Mouse (Mus musculus) CH12.LX (cell line): Measurements from ENCODE around the gene Prss57. TPM values are rescaled to one million over a fixed set of nuclear protein-coding genes. Genes with fewer than 3 reads are reported as not detected.
"Not testable (repeated sequence)": the region's sequence is repeated elsewhere in the genome, so short reads cannot be mapped to it uniquely, and the experiment has no call there.

Source experiments
- DNase-seq: peaks from one replicate; pipeline ENCODE4 v3.0.0-alpha.2; 2013; ENCODE audit errors: extremely low read depth
- H3K27ac ChIP-seq: 2 replicates; pipeline ENCODE4 v1.5.1; 2012; ENCODE audit warnings: low read depth, mild to moderate bottlenecking, control low read depth, moderate library complexity; ENCODE audit not compliant: insufficient read depth
- H3K27me3 ChIP-seq: replicated peaks from 2 replicates; pipeline ENCODE3; 2012; ENCODE audit warnings: inconsistent platforms
- H3K36me3 ChIP-seq, 2 experiments: replicated peaks in 1 of 2; 2 replicates each; pipeline versions ENCODE3 to v1.6.1; 2012; ENCODE audit warnings: inconsistent platforms in 1 of 2, low read length in 1 of 2, mild to moderate bottlenecking in 1 of 2, mixed read lengths in 1 of 2, moderate library complexity in 1 of 2; ENCODE audit not compliant: control insufficient read depth in 1 of 2, insufficient read depth in 1 of 2
- H3K4me1 ChIP-seq, 2 experiments: 2 replicates each; pipeline ENCODE4 v1.6.1; 2012; ENCODE audit warnings: inconsistent platforms in 1 of 2, moderate library complexity in 1 of 2; ENCODE audit not compliant: insufficient read depth in 2 of 2, control insufficient read depth in 1 of 2
- H3K4me2 ChIP-seq: 2 replicates; pipeline ENCODE4 v1.6.1; 2012; ENCODE audit warnings: low read depth, mild to moderate bottlenecking, control low read depth; ENCODE audit not compliant: poor library complexity, insufficient read depth, severe bottlenecking
- H3K4me3 ChIP-seq, 3 experiments: fragments of 150-350 bp in 1 of 3; sonication (generic) in 1 of 3; replicated peaks in 1 of 3; 2 replicates each; pipeline versions ENCODE3 to v1.5.1; 2011 to 2012; ENCODE audit warnings: low read depth in 2 of 3, low read length in 2 of 3, mild to moderate bottlenecking in 2 of 3, moderate library complexity in 2 of 3, control low read depth in 1 of 3, improper control_type of control experiment in 1 of 3, inconsistent platforms in 1 of 3, mixed read lengths in 1 of 3; ENCODE audit not compliant: poor library complexity in 1 of 3
- H3K79me2 ChIP-seq: replicated peaks from 2 replicates; pipeline ENCODE4 v1.6.1; 2012; ENCODE audit warnings: mild to moderate bottlenecking, moderate library complexity; ENCODE audit not compliant: control insufficient read depth, poor library complexity, insufficient read depth, severe bottlenecking; ENCODE audit errors: extremely low read depth
- H3K9ac ChIP-seq: 2 replicates; pipeline ENCODE4 v1.6.1; 2012; ENCODE audit warnings: low read depth, mild to moderate bottlenecking, control low read depth, moderate library complexity; ENCODE audit not compliant: insufficient read depth
- H3K9me3 ChIP-seq: replicated peaks from 2 replicates; pipeline ENCODE3; 2012; ENCODE audit warnings: low read length, inconsistent platforms, mixed read lengths
- CHD2 ChIP-seq: IDR thresholded peaks from 2 replicates; pipeline ENCODE4 v1.6.1; 2011; ENCODE audit warnings: low read length, improper control_type of control experiment
- ELF1 ChIP-seq: IDR thresholded peaks from 2 replicates; pipeline ENCODE4 v1.6.1; 2014; ENCODE audit warnings: low read depth, mild to moderate bottlenecking, inconsistent platforms, low read length, improper control_type of control experiment
- KAT2A ChIP-seq: IDR thresholded peaks from 2 replicates; pipeline ENCODE4 v1.6.1; 2012; ENCODE audit warnings: low read length, improper control_type of control experiment, inconsistent platforms; ENCODE audit not compliant: insufficient replicate concordance
- NELFE ChIP-seq: IDR thresholded peaks from 2 replicates; pipeline ENCODE4 v1.6.1; 2011; ENCODE audit warnings: low read depth, low read length, improper control_type of control experiment
- POLR2AphosphoS2 ChIP-seq: IDR thresholded peaks from 2 replicates; pipeline ENCODE4 v1.6.1; 2011; ENCODE audit warnings: low read depth, low read length, improper control_type of control experiment
- SIN3A ChIP-seq: IDR thresholded peaks from 2 replicates; pipeline ENCODE4 v1.6.1; 2012; ENCODE audit warnings: low read length, improper control_type of control experiment, inconsistent platforms
- UBTF ChIP-seq: IDR thresholded peaks from 2 replicates; pipeline ENCODE4 v1.6.1; 2012; ENCODE audit warnings: low read depth, mild to moderate bottlenecking, inconsistent platforms, low read length, improper control_type of control experiment, moderate library complexity
- USF2 ChIP-seq: conservative IDR thresholded peaks from 2 replicates; pipeline ENCODE4 v1.6.1; 2011; ENCODE audit warnings: low read depth, low read length, improper control_type of control experiment
- ZNF384 ChIP-seq: IDR thresholded peaks from 2 replicates; pipeline ENCODE4 v1.6.1; 2012; ENCODE audit warnings: low read depth, low read length, improper control_type of control experiment, inconsistent platforms
- dilution Hi-C: fragments of 300-500 bp; cut with MboI; formaldehyde crosslinking; loops from 2 replicates; pipeline ENCODE4 v1.14.3; 2020; ENCODE audit warnings: low sequenced_read_pairs; ENCODE audit not compliant: extremely low pct_unique_long_range_greater_than_20kb, extremely low pct_ligation_motif_present
- in situ Hi-C: fragments of 300-500 bp; cut with MboI; formaldehyde crosslinking; loops from 3 replicates; pipeline ENCODE4 v1.14.3; 2019; ENCODE audit warnings: low sequenced_read_pairs, low pct_ligation_motif_present, low pct_unique_long_range_greater_than_20kb, mixed read lengths
- polyA plus RNA-seq: library from polyadenylated mRNA; unstranded; fragments of >175 nt; gene quantifications from 2 replicates; pipeline ENCODE4 v1.2.1, GENCODE M21; 2012; ENCODE audit warnings: low read depth; ENCODE audit not compliant: insufficient read length
- total RNA-seq, 2 experiments: library from RNA; depleted of rRNA; stranded (reverse); fragments of 300-350 nt in 1 of 2; fragments of >200 nt in 1 of 2; gene quantifications; 2 replicates each; pipeline ENCODE4 v1.2.3; 2012 to 2014

Prss57 gene
- total and polyA plus RNA-seq, 3 experiments, result 0.08 TPM; not detected in 2

DNA sequence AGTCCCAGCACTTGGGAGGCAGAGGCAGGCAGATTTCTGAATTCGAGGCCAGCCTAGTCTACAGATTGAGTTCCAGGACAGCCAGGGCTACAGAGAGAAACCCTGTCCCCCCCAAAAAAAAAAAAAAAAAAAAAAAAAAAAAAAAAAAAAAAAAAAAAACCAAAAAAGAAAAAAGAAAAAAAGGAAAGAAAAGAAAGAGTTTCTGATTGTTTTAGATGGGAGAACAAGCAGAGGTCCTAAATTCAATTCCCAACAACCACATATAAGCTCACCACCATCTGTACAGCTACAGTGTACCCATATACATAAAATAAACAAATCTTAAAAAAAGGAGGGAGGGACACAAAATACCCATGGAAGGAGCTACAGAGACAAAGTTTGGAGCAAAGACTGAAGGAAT, 31.1 kb downstream of the Prss57 start:
- in situ Hi-C loops, dilution Hi-C loops, H3K9ac ChIP-seq, H3K27ac ChIP-seq, H3K4me2 ChIP-seq, H3K4me3 ChIP-seq, H3K9me3 ChIP-seq, DNase-seq, H3K27me3 ChIP-seq: not testable (repeated sequence)
- H3K79me2 ChIP-seq, result peaks cover 21% of the 10 kb centered on the region
- peaks cover 12 to 19% of the 10 kb centered on the region in 2 experiments for H3K4me1 ChIP-seq
- peak; percentile 37; the same call in 1 of the 2 replicates for TF ChIP-seq ZNF384
- H3K36me3 ChIP-seq, result peaks cover 63 to 90% of the 10 kb centered on the region in 2 experiments

DNA sequence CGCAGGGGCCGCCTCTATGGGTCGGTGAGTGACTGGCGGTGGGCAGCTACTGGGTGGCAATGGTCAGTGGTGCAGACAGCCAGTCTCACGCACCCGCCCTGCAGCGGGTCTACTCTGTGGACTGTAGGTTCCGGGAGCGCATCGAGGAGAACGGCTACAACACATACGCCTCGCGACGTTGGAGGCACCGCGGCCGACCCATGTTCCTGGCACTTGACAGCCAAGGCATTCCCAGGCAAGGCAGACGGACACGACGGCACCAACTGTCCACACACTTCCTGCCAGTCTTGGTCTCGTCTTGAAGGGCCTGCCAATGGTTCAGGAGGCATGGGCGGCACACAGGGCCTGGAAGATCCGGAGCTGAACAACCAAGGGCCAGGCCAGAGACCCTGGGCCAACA, 34.1 kb downstream of the Prss57 start:
- Histone ChIP-seq H3K9me3 (no peaks in the 10 kb centered on the region), H3K4me1 (no peaks in the 10 kb centered on the region; a peak in 1 of 4 replicates), H3K27ac (no peak overlapping the region), H3K4me2 (no peak overlapping the region), H3K9ac (no peak overlapping the region), H3K79me2 (no peaks in the 10 kb centered on the region), H3K4me3 (no peak overlapping the region), H3K36me3 (peaks cover 46 to 61% of the 10 kb centered on the region in 2 experiments), H3K27me3 (no peaks in the 10 kb centered on the region)
- dilution Hi-C loops (no loop called here), in situ Hi-C loops (no loop called here)
- TF ChIP-seq KAT2A (no peak), POLR2AphosphoS2 (0 out of 2 replicates have a peak, but pooled peaks have one; percentile 9)
- no peak for DNase-seq

GRCm38 (mm10) chr10:79755854-79756253, 34.9 kb downstream of the Prss57 start:
- Histone ChIP-seq H3K9me3 (no peaks in the 10 kb centered on the region), H3K4me3 (no peak overlapping the region), H3K36me3 (peaks cover 38 to 53% of the 10 kb centered on the region in 2 experiments), H3K4me1 (no peaks in the 10 kb centered on the region; a peak in 1 of 4 replicates), H3K4me2 (no peak overlapping the region), H3K27ac (no peak overlapping the region), H3K27me3 (no peaks in the 10 kb centered on the region), H3K9ac (no peak overlapping the region), H3K79me2 (no peaks in the 10 kb centered on the region)
- dilution Hi-C loops (no loop called here), in situ Hi-C loops (no loop called here)
- no peak for DNase-seq
- no peak for TF ChIP-seq SIN3A
- TF ChIP-seq UBTF, result no peak
- no peak for TF ChIP-seq CHD2
- no peak for TF ChIP-seq USF2
- no peak for TF ChIP-seq NELFE
- TF ChIP-seq ELF1, result no peak
